Mouse (Mus musculus) ovary, postnatal 10 days (tissue): ENCODE measurements around the gene Grid1.

Experiments used
- DNase-seq: peaks from one replicate; pipeline ENCODE4 v3.0.0; 2022; ENCODE audit warnings: low spot score

Gene Grid1

DNA sequence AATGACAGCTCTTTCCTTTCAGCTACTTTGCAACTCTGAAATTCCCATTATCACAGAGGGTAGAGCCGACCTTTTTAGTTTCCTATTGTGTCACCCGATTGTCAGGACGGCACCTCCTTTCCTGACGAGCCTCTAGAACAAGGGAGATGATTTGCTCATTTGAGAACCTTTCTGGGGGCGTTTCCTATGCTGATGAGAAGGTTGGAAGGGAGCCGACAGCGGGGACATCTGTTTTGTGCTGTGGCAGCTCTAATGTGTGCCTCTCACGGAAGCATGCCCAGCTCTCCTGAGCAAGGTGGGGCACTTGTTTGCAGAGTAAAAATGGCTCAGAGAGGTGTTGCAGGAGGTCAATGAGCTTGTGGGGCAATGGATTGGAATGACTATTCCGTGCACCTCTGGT is 189.2 kb downstream of the Grid1 start:
- DNase-seq, result no peak

DNA sequence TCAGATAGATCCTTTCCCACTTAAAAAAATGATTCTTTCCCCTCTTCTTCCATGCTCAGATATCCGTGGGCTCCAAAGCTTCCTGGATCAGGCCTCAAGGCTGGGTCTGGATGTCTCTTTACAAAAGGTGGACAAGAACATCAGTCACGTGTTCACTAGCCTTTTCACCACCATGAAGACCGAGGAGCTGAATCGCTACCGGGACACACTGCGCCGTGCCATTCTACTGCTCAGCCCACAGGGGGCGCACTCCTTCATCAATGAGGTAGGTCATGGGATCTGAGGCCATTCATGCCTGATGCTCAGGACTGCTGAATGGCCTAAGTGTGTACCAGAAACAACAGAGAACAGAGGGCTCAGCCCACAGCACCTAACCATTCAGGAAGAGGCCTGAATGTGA is 206.8 kb downstream of the Grid1 start:
- no peak for DNase-seq

DNA sequence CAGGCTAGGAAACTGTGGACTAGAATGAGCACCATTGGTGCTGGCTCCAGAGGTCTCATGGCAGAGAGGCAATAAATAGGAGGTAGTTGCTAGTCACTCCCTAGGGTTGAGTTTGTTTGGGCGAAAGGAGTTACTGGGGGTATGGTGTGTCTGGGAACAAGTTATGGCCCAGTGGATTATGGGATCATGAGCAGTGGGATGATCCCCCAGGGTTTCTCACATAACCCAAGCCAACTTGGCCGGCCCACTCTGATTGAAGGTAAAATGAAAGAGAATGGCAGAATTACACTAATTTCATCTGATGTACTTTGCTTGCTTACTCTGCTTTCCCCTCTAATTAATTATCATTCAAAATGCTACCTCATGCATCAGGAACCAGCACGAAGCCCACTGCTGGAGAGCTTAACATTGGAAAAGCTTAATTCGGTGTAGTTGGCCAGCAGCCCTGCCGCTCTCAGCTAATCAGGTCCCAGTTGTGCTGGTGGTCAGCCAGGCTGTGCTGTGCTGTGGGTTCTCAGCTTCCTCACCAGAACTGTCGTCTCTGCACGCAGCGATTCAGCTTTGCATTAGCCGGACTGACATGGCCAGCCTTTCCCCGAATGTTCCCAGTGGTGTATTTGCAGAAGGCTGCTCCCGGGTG is 207.7 kb downstream of the Grid1 start:
- DNase-seq, result no peak

DNA sequence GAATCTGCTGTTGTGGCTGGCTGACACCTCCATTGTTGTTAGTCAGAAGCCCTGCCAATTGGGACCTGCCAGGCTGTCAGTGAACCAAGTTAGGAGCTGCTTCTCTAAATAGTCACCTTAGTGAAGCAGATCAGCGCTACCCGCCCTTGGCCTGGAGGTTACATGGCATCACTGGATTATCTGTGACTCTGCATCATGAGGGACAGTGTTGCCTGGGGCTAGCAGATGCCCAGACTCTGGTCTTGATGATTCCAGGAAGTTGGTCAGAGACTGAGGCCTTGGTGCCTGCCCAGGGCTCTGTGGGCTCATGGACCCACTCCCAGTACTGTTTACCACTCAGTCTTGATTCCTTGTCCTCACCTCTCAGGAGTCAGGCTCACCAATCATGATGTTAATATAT is 209.7 kb downstream of the Grid1 start:
- no peak for DNase-seq

DNA sequence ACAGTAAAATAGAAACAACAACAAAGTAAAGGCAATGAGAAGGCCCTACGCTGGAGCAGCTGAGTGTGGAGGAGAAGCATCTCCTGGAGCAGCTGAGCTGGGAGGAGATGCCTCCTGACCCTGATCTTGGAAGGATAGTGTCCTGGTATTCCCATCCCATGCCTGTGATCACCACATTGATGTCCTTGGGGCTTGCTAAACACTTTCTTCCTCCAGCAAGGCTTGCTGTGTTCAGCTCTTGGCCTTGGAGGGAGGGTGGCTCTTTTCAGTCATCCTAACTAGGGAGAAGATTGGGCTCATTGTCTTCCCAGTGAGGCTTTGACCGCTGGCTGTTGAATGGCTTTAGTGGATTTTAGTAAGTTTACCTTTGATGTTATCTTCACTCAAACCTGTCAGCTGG is 210.4 kb downstream of the Grid1 start:
- no peak for DNase-seq

DNA sequence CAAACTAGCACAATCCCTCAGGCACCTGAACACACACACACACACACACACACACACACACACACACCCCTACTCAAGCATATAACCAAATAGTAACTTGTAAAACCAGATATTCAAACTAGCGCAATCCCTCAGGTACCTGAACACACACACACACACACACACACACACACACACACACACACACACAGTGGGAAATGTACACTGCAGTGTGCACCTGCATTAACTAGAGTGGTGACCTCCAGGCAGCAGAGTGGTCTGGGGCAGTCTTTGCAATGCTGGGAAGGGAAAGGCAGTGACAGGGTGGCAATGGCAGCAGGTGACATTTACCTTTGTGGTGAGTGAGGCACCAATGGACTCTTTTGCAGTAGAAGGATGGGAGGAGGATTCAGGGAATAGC is 212.4 kb downstream of the Grid1 start:
- no peak for DNase-seq

DNA sequence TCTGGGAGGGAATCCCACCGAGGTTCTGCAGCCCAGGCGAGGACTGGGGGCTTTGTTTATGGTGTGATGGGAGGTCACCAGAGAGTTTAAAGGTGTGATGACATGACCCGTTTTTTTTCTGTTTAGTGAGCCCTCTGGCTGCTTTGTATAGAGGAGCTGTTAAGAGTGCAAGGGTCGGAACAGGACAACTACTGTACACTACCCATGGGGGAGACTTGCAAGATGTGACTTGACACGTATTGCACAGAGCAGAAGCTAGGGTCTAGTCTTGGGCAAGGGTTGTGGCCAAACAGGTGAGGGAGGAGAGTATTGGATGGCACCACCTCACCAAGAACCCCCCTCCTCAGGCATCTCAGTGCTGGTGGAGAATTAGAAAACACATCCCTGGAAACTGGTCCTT is 224.4 kb downstream of the Grid1 start:
- DNase-seq, result no peak

DNA sequence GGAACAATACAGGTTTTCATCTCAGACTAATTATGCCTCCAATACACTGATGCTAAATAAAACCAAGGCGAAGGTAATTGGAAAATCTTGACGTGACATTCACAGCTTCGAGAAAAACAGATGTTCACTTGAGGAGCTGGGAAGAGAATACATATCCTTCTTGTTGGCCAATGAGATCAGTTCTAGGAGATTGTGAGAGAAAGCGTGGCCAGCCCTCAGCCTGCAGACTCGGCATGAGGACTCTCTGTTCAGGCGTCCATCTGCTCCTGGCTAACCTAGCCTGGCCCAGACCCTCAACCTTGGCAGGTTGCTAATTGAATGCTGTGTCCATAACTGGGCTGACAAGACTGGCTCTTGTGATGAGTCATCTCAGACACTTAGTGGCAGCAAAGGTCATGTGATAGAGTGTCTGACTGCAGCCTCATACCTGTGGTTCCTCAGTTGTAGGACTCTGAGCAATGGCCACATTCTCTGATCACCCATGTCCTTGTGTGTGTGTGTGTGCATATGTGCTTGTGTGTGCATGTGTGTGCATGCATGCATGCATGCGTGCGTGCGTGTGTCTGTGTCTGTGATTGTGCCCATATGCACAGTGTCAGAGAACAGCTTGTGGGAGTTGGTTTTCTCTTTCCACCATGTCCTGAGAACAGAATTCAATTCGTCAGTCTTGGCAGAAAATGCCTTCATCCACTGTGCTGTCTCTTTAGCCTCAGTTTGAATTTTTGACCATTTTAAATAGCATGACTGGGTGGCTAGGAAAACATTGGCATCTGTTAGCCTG is 225.2 kb downstream of the Grid1 start:
- DNase-seq, result no peak

DNA sequence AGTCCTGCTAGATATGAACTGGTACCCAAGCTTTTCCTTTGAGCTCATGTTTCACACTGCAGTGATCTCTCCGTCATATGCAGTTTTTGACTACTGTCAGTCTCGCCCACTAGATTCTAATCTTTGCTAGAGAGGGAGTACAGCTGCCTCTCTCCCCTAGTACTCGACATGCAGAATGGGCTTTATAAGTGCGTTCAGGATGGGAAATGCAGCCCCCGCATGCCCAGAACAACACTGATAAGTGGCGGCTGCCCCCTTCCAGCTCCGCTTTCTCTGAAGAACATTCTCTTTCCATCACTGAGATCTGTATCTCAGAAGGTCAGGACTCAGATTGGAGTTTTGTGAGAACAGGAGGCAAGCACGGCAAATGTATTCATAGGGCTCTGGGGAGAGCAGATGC is 229.3 kb downstream of the Grid1 start:
- DNase-seq, result no peak

DNA sequence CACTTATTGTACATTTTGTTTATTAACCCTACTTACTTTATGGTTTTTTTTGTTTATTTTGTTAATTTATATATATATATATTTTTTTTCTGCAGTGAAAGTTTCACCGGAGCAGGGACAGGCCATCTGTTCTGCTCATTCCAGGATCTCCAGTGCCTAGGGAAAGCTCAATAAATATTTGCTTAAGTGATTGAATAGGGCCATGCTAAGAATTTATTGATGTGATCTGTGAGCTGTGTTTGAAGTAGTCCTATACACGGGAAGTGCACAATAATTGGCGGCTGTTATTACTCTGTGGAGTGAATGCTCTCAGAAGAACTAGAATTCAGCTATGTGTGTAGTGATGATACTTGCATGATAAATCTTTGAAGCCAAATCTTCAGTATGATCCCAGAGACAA is 234.2 kb downstream of the Grid1 start:
- no peak for DNase-seq

DNA sequence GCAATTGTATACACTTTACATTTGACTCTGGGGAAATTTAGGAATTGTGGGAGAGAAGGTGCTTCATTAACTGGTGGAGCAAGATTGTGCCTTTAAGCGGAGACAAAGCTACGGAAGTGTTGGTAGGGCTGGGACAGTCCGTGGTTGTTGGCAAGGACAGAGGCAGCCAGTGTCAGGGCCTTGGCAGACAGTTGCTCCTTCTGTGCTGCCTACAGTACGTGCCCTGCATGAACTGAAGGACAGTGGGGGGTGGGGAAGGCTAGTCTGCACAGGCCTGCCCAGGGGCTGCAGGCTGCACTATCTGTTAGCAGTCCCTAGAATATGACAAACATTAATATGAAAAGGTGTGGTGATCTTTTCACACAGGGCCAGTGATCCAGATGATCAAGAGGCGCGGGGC is 254.7 kb downstream of the Grid1 start:
- no peak for DNase-seq

DNA sequence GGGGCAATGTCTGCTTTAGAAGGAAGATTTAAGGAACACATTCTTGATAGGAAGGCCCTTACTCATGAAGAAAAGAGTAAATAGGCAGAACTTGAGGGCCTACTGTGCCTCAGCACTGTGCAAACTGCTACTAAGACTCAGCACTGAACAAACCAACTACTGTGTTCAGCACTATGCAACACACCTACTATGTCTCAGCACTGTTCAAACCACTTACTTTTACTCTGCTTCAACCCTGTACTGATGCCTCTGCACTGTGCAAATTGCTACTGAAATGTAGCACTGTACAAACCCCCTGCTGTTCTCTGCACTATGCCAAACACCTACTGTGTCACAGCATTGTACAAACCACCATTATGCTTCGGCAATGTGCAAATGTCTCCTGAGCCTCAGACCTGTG is 260.0 kb downstream of the Grid1 start:
- DNase-seq, result no peak

DNA sequence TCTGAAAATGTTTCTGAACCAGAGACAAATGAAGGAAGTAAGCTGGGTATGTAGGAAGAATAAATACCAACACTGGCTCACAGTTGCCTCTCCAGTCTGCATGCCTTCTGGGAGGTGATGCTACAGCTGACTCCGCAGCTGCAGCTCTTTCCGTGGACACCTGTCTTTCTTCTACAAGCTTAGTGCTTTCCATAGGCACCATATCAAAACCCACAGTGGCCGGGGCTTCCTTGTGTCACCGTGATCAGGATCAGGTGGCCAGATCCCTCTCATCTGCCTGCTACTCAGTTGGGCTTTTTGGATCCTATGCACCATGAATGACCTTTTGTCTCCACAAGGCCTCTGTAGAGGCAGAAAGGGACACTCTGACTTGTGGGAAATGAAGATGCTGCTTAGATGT is 272.7 kb downstream of the Grid1 start:
- DNase-seq, result no peak

DNA sequence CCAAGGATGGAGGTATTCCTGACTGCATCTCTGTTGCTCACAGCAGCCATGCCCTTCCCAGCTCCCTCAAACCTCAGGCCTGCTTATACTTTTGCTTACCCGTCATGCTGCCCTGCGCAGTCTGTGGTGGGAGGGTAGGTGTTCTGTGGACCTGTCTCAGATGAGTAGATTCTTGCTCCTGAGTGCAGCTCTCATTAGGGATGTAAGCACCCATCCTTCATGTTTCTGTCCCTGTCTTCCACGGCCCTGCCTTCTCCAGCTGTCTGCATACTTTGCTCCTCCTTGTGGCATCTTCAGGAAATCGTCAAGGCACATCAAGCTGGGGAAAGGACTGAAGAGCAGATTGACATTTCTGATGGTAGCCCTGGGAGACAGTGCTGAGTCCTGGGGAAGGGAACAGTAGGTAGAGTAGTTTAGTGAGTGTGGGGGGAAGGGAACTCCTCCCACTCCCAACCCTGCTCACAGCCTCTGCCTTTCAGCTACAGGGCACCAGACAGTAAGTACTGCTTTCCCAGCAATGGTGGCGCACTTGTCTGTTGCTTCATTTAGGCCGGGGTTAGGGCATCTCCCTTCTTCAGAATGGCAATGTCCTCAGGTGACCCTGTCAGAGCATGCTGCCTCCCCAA is 273.8 kb downstream of the Grid1 start:
- no peak for DNase-seq

DNA sequence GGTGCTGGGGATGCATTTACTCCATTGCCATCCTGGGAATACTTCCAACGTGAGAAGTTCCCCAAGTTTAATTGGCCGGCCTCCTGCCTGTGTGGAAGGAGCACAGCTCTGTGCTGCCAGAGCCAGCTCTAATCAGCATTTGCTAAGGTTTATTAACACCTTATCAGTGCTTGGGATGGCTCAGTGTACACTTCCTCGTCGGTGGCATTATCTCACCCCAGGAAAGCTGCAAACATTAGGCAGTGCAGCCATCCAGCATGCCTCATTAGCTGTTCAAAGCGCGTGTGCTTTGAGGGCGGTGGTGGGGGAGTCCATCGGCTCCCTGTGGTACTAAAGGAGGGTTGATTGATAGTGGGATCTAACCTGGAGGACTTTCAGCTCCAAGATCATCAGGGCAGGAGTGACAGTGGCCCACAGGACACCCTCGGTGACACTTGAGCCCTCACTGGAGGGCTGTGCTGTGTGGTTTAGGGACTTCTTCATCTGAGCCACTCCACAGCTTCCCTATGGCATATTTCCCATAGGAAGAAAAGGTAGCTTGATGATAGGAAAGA is 275.7 kb downstream of the Grid1 start:
- no peak for DNase-seq

DNA sequence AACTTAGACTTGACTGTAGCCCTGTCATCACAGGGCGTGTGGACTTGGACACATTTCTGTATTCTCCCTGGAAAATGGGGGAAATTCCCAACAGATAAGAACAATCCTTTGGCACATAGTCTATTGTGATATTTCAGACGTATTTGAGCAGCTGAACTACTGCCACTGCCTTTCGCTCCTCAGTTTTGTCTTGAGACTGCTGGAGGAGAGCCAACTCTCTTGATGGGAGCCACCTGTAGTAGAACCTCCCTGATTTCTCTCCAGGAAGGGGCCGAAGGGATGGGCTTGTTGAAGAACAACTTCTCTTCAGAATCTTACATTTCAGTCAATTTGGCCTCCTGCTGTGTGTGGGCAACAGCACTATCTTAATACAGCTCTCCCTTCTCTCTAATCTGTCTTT is 276.2 kb downstream of the Grid1 start:
- DNase-seq, result no peak

DNA sequence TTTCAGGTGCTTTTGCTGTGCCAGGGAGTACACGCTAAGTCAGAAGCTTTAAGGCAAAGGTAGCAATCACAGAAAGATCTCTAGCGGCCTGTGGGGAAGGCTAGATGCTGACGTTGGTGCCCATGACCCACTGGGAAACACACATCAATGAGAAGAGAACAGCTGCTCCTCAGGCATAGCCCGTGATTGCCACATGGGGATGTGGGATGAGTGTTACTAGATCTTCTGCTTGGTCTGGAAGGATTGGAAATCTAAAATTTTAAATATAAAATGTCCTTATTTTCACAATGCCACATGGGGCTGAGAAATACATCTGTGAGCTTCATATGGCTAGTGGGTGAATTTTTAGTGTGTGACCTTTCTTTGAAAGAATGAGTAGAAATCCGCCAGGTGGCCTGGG is 277.3 kb downstream of the Grid1 start:
- no peak for DNase-seq

DNA sequence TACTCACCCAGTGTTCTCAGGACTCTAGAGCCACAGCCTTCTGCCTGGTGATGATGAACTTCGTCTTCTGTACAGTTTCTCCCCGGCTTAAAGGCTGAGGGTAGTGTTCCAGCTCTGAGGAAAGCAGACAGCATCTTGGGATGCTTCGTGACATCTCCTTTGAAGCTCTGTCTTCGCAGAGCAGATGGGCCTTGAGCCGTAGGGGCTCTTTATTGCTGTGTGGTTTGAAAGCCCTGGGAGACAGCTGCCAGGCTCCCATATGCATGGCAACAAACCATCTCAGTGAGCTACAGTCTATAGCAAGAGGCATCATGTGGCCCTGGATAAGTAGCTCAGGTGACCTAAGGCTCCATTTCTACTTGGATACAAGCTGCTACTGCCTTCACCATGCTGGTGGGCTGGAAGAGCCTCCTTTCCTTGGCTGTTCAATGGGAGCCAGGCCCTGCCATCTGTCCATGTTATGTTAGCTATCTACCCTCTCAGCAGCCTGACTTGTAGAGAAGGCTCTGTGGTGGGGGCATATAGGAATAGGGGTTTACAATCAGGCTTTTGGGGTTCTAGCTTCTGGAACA is 283.8 kb downstream of the Grid1 start:
- DNase-seq, result no peak

DNA sequence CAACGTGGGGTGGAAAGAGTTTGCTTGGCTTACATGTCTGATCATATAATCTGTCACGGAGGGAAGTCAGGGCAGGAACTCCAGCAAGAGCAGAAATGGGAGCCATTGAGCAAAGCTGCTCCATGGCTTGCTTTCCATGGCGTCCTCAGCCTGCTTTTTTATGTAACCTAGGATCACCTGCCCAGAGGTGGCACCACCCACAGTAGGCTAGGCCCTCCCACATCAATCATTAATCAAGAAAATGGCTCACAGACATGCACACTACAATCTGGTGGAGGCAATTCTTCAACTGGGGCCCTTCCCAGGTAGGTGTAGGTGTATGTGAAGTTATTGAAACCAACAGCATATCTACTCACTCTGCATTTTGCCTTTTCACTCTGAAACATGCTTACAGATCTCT is 287.7 kb downstream of the Grid1 start:
- no peak for DNase-seq

DNA sequence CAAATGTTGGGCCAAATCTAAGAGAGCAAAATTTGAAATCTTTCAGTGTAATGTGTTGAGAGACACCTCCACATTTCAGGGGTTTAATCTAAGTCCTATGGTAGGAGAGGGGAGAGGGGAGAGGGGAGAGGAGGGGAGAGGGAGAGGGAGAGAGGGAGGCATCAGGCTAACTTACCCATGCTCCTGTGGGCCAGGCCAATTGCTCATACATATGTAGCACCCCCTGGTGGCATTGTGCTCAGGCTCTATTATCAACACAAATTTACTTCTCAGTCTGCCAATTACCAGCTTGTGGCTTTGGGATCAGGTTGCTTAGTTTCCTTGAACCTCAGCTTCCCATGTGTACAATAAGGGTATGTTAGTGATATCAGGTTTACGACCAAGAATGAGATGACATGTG is 291.0 kb downstream of the Grid1 start:
- no peak for DNase-seq

DNA sequence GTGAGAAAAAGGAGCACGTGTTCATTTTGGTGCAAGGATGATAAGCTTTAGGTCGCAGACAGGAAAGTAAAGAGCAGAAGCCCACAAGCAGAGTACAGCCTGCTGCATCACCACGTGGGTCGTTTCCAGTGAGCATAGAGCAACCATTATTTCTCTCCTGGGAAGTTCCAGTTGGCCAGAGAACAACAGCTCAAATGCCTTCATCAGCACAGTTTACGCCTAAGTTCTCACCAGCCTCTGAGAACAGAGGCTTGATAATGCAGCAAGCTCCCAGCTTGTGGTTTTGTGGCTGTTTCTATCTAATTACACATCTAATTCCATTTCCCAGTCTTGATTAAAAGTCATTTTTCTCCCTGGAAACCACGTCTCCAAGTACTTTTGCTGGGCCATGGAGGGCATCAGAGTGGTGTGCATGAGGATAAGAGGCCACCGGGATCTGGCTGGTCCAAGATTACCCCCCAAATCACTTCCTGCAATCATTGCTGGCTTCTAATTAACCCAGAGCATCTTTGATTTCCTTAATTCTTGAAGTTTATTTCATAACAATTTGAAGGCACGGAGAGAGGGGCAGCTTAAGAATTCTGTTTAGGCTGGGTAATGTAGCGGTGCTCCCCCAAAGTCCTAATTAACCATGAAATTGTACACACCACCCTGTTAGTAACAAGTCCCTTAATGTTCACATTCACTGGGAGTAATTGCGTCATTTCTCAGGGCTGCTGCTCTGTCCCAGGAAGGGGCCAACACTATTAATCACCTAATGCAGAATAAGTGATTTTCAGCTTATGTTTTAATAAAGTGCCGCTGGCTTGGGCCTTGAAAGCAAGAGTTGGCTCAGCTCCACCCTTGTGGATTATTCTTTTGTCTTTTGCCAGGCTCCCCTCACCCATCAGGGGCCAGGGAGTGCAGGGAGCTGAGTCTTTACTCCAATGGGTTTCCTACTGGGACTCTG is 292.7 kb downstream of the Grid1 start:
- DNase-seq, result no peak

DNA sequence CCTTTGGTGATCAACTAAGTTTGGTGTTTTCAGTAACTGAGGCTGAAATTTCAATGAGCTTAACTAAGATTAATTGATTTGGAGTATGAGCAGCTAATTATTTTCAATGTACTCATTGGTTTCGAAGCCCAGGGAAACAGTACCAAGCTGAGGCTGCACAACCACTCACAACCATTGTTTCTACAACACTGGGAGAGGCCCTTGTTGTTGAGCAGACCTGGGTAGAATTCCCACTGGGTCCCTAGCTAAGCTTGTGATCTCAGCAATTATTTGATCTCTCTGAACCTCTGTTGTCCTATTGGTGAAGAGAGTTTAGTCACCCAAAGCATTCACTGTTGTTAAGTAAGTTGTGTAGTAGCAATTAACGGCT is 293.4 kb downstream of the Grid1 start:
- no peak for DNase-seq
